Mouse (Mus musculus): ENCODE results near the gene Trio. TPM values are rescaled to one million over a fixed set of nuclear protein-coding genes. Genes with fewer than 3 reads are reported as not detected.

The Trio gene
- polyA plus RNA-seq, 1 experiment from 2014 or later = 2.8 TPM

GRCm38 (mm10) chr15:27931891-27932290 lies 93.8 kb downstream of the Trio start:
- Histone ChIP-seq H3K4me1 (replicated peaks) (peaks cover 5% of the 10 kb centered on the region), H3K36me3 (no peaks in the 10 kb centered on the region), H3K4me3 (replicated peaks) (no peak overlapping the region), H3K9ac (no peak overlapping the region), H3K27me3 (no peaks in the 10 kb centered on the region), H3K9me3 (replicated peaks) (no peaks in the 10 kb centered on the region), H3K4me2 (no peak overlapping the region), H3K27ac (no peak overlapping the region)
- ATAC-seq (ENCODE audit: low read depth) (no peak), DNase-seq (no peak)
- WGBS (ENCODE audit: insufficient replicate concordance) = 61% methylated on average over 12 of the region's 12 CpGs

- Histone ChIP-seq H3K27ac (no peak overlapping the region), H3K36me3 (no peaks in the 10 kb centered on the region), H3K9me3 (replicated peaks) (no peaks in the 10 kb centered on the region), H3K4me2 (no peak overlapping the region), H3K4me3 (replicated peaks) (no peak overlapping the region), H3K4me1 (replicated peaks) (peaks cover 6% of the 10 kb centered on the region), H3K27me3 (no peaks in the 10 kb centered on the region), H3K9ac (no peak overlapping the region)
- 69% methylated on average over 14 of the region's 14 CpGs for WGBS (ENCODE audit: insufficient replicate concordance)
- DNase-seq (no peak), ATAC-seq (ENCODE audit: low read depth) (no peak)
Observed at GRCm38 (mm10) chr15:27931459-27931858, 94.2 kb downstream of the Trio start.

- H3K9ac ChIP-seq = no peak overlapping the region
- DNase-seq (no peak), ATAC-seq (ENCODE audit: low read depth) (no peak)
- H3K27me3 ChIP-seq = no peaks in the 10 kb centered on the region
- 73% methylated on average over 6 of the region's 6 CpGs for WGBS (ENCODE audit: insufficient replicate concordance)
- H3K4me2 ChIP-seq = no peak overlapping the region
- no peaks in the 10 kb centered on the region for H3K9me3 ChIP-seq (replicated peaks)
- peaks cover 35% of the 10 kb centered on the region for H3K4me1 ChIP-seq (replicated peaks)
- no peaks in the 10 kb centered on the region for H3K36me3 ChIP-seq
- no peak overlapping the region for H3K27ac ChIP-seq
- H3K4me3 ChIP-seq (replicated peaks) = no peak overlapping the region
Observed at GRCm38 (mm10) chr15:27927614-27928013, 98.0 kb downstream of the Trio start.

GRCm38 (mm10) chr15:27926941-27927340 lies 98.7 kb downstream of the Trio start:
- ATAC-seq (ENCODE audit: low read depth) (no peak), DNase-seq (no peak)
- Histone ChIP-seq H3K9me3 (replicated peaks) (no peaks in the 10 kb centered on the region), H3K36me3 (no peaks in the 10 kb centered on the region), H3K27me3 (no peaks in the 10 kb centered on the region), H3K4me2 (no peak overlapping the region), H3K4me1 (replicated peaks) (peaks cover 38% of the 10 kb centered on the region), H3K27ac (no peak overlapping the region), H3K9ac (no peak overlapping the region), H3K4me3 (replicated peaks) (no peak overlapping the region)
- WGBS (ENCODE audit: insufficient replicate concordance) = 39% methylated on average over 18 of the region's 18 CpGs

GRCm38 (mm10) chr15:27926450-27926849 lies 99.2 kb downstream of the Trio start:
- H3K27ac ChIP-seq = peak overlapping the region; percentile 29; the same call in 1 of the 2 replicates
- no peak overlapping the region for H3K4me2 ChIP-seq
- WGBS (ENCODE audit: insufficient replicate concordance) = 20% methylated on average over 7 of the region's 7 CpGs
- no peaks in the 10 kb centered on the region for H3K27me3 ChIP-seq
- H3K4me1 ChIP-seq (replicated peaks) = peaks cover 38% of the 10 kb centered on the region
- no peak overlapping the region for H3K4me3 ChIP-seq (replicated peaks)
- no peaks in the 10 kb centered on the region for H3K9me3 ChIP-seq (replicated peaks)
- H3K9ac ChIP-seq = no peak overlapping the region
- no peaks in the 10 kb centered on the region for H3K36me3 ChIP-seq
- ATAC-seq (ENCODE audit: low read depth) = no peak
- no peak for DNase-seq

- H3K9ac ChIP-seq = no peak overlapping the region
- H3K4me3 ChIP-seq (replicated peaks) = no peak overlapping the region
- 18% methylated on average over 8 of the region's 8 CpGs for WGBS (ENCODE audit: insufficient replicate concordance)
- H3K27ac ChIP-seq = peak overlapping the region; percentile 29; the same call in 1 of the 2 replicates
- H3K36me3 ChIP-seq = no peaks in the 10 kb centered on the region
- DNase-seq = no peak
- no peak overlapping the region for H3K4me2 ChIP-seq
- ATAC-seq (ENCODE audit: low read depth) = no peak
- no peaks in the 10 kb centered on the region for H3K9me3 ChIP-seq (replicated peaks)
- no peaks in the 10 kb centered on the region for H3K27me3 ChIP-seq
- peaks cover 38% of the 10 kb centered on the region for H3K4me1 ChIP-seq (replicated peaks)
Observed at GRCm38 (mm10) chr15:27925865-27926264, 99.8 kb downstream of the Trio start.

GRCm38 (mm10) chr15:27925004-27925635 lies 100.5 kb downstream of the Trio start:
- ATAC-seq (ENCODE audit: low read depth) = no peak
- Histone ChIP-seq H3K36me3 (no peaks in the 10 kb centered on the region), H3K27ac (no peak overlapping the region; the same call in 1 of the 2 replicates), H3K4me2 (no peak overlapping the region), H3K27me3 (no peaks in the 10 kb centered on the region), H3K9ac (no peak overlapping the region), H3K4me3 (replicated peaks) (no peak overlapping the region), H3K4me1 (replicated peaks) (peaks cover 38% of the 10 kb centered on the region), H3K9me3 (replicated peaks) (no peaks in the 10 kb centered on the region)
- 32% methylated on average over 15 of the region's 15 CpGs for WGBS (ENCODE audit: insufficient replicate concordance)
- no peak for DNase-seq

GRCm38 (mm10) chr15:27923987-27924341 lies 101.7 kb downstream of the Trio start:
- no peak for ATAC-seq (ENCODE audit: low read depth)
- Histone ChIP-seq H3K36me3 (no peaks in the 10 kb centered on the region), H3K9ac (no peak overlapping the region), H3K9me3 (replicated peaks) (no peaks in the 10 kb centered on the region), H3K27ac (no peak overlapping the region), H3K27me3 (no peaks in the 10 kb centered on the region), H3K4me1 (replicated peaks) (peaks cover 41% of the 10 kb centered on the region), H3K4me2 (peak overlapping the region; percentile 63), H3K4me3 (replicated peaks) (no peak overlapping the region)
- 19% methylated on average over 5 of the region's 5 CpGs for WGBS (ENCODE audit: insufficient replicate concordance)
- DNase-seq = no peak

- ATAC-seq (ENCODE audit: low read depth) (peak; percentile 80), DNase-seq (peak; percentile 53)
- 4% methylated on average over 21 of the region's 21 CpGs for WGBS (ENCODE audit: insufficient replicate concordance)
- Histone ChIP-seq H3K4me3 (replicated peaks) (peak overlapping the region; percentile 33), H3K27me3 (no peaks in the 10 kb centered on the region), H3K36me3 (no peaks in the 10 kb centered on the region), H3K4me2 (peak overlapping the region; percentile 63), H3K27ac (no peak overlapping the region), H3K9ac (0 out of 2 replicates have a peak overlapping the region, but pooled peaks have one; percentile 26), H3K9me3 (replicated peaks) (no peaks in the 10 kb centered on the region), H3K4me1 (replicated peaks) (peaks cover 41% of the 10 kb centered on the region)
Observed at GRCm38 (mm10) chr15:27923280-27923986, 102.2 kb downstream of the Trio start.

GRCm38 (mm10) chr15:27920751-27921150 lies 104.9 kb downstream of the Trio start:
- Histone ChIP-seq H3K4me2 (no peak overlapping the region), H3K36me3 (no peaks in the 10 kb centered on the region), H3K27me3 (no peaks in the 10 kb centered on the region), H3K27ac (no peak overlapping the region), H3K4me1 (replicated peaks) (peaks cover 29% of the 10 kb centered on the region), H3K9ac (no peak overlapping the region), H3K4me3 (replicated peaks) (no peak overlapping the region), H3K9me3 (replicated peaks) (no peaks in the 10 kb centered on the region)
- no peak for ATAC-seq (ENCODE audit: low read depth)
- DNase-seq = no peak
- WGBS (ENCODE audit: insufficient replicate concordance) = 54% methylated on average over 3 of the region's 3 CpGs

GRCm38 (mm10) chr15:27919540-27919939 lies 106.1 kb downstream of the Trio start:
- no peaks in the 10 kb centered on the region for H3K9me3 ChIP-seq (replicated peaks)
- no peak overlapping the region for H3K27ac ChIP-seq
- no peak overlapping the region for H3K4me3 ChIP-seq (replicated peaks)
- no peaks in the 10 kb centered on the region for H3K36me3 ChIP-seq
- H3K4me1 ChIP-seq (replicated peaks) = peaks cover 19% of the 10 kb centered on the region
- H3K9ac ChIP-seq = no peak overlapping the region
- no peaks in the 10 kb centered on the region for H3K27me3 ChIP-seq
- no peak for ATAC-seq (ENCODE audit: low read depth)
- WGBS (ENCODE audit: insufficient replicate concordance) = 11% methylated on average over 5 of the region's 5 CpGs
- no peak overlapping the region for H3K4me2 ChIP-seq
- no peak for DNase-seq

GRCm38 (mm10) chr15:27918798-27919197 lies 106.8 kb downstream of the Trio start:
- no peak overlapping the region for H3K27ac ChIP-seq
- no peaks in the 10 kb centered on the region for H3K36me3 ChIP-seq
- H3K4me3 ChIP-seq (replicated peaks) = no peak overlapping the region
- H3K4me1 ChIP-seq (replicated peaks) = peaks cover 15% of the 10 kb centered on the region
- no peak overlapping the region for H3K9ac ChIP-seq
- H3K27me3 ChIP-seq = no peaks in the 10 kb centered on the region
- H3K4me2 ChIP-seq = no peak overlapping the region
- DNase-seq = no peak
- no peaks in the 10 kb centered on the region for H3K9me3 ChIP-seq (replicated peaks)
- no peak for ATAC-seq (ENCODE audit: low read depth)
- 73% methylated on average over 9 of the region's 9 CpGs for WGBS (ENCODE audit: insufficient replicate concordance)
